Mouse (Mus musculus) G1E-ER4 (cell line): ENCODE data around the gene Smim13. TPM values are rescaled to one million over a fixed set of nuclear protein-coding genes. Genes with fewer than 3 reads are reported as not detected.

ENCODE experiments used
- GATA1 ChIP-seq: IDR thresholded peaks from one replicate; pipeline ENCODE4 v1.8.0; 2012; ENCODE audit warnings: low read length, inconsistent platforms
- polyA plus RNA-seq: library from polyadenylated mRNA; stranded (reverse); fragments of >175 nt; gene quantifications from 2 replicates; pipeline ENCODE4 v1.2.3, GENCODE M21; 2012

Smim13 gene
- polyA plus RNA-seq, 1 experiment, result 4.2 TPM

- TF ChIP-seq GATA1, result no peak
Measured at GRCm38 (mm10) chr13:41257851-41258250, 8.2 kb downstream of the Smim13 start.

GRCm38 (mm10) chr13:41263304-41264006 lies 13.8 kb downstream of the Smim13 start:
- TF ChIP-seq GATA1, result no peak

- no peak for TF ChIP-seq GATA1
Measured at GRCm38 (mm10) chr13:41267827-41268408, 18.3 kb downstream of the Smim13 start.

GRCm38 (mm10) chr13:41273927-41274650 lies 24.4 kb downstream of the Smim13 start, which contains the start of gene Gm17364:
Gene Gm17364, minus strand, starts transcription at chr13:41273977.
- no peak for TF ChIP-seq GATA1

GRCm38 (mm10) chr13:41280696-41281095 lies 31.1 kb downstream of the Smim13 start:
- TF ChIP-seq GATA1, result no peak

- no peak for TF ChIP-seq GATA1
Measured at GRCm38 (mm10) chr13:41283256-41283655, 33.6 kb downstream of the Smim13 start.

- no peak for TF ChIP-seq GATA1
Measured at GRCm38 (mm10) chr13:41285448-41285847, 35.8 kb downstream of the Smim13 start.

GRCm38 (mm10) chr13:41286285-41286684 lies 36.6 kb downstream of the Smim13 start:
- TF ChIP-seq GATA1, result no peak

GRCm38 (mm10) chr13:41291466-41291974 lies 41.9 kb downstream of the Smim13 start:
- TF ChIP-seq GATA1, result no peak

- TF ChIP-seq GATA1, result no peak
Measured at GRCm38 (mm10) chr13:41293595-41293994, 44.0 kb downstream of the Smim13 start.

- no peak for TF ChIP-seq GATA1
Measured at GRCm38 (mm10) chr13:41295886-41296285, 46.2 kb downstream of the Smim13 start.

- no peak for TF ChIP-seq GATA1
Measured at GRCm38 (mm10) chr13:41296396-41296795, 46.8 kb downstream of the Smim13 start.

GRCm38 (mm10) chr13:41298533-41298932 lies 48.9 kb downstream of the Smim13 start:
- TF ChIP-seq GATA1, result no peak

- TF ChIP-seq GATA1, result no peak
Measured at GRCm38 (mm10) chr13:41298996-41299395, 49.4 kb downstream of the Smim13 start.

GRCm38 (mm10) chr13:41300037-41300436 lies 50.4 kb downstream of the Smim13 start:
- no peak for TF ChIP-seq GATA1

- TF ChIP-seq GATA1, result no peak
Measured at GRCm38 (mm10) chr13:41302716-41303115, 53.1 kb downstream of the Smim13 start.

GRCm38 (mm10) chr13:41320749-41321148 lies 71.1 kb downstream of the Smim13 start:
- no peak for TF ChIP-seq GATA1
